Mouse (Mus musculus) megakaryocyte, embryonic 14.5 days (primary cell): ENCODE results near the gene Kif18b. TPM values are rescaled to one million over a fixed set of nuclear protein-coding genes. Genes with fewer than 3 reads are reported as not detected.
A peak's percentile ranks its signal among the peaks of the same experiment; 100 is the strongest.

Experiments used
- H3K27me3 ChIP-seq: replicated peaks from 2 replicates; pipeline ENCODE3; 2012; ENCODE audit warnings: inconsistent platforms
- H3K36me3 ChIP-seq: replicated peaks from 2 replicates; pipeline ENCODE3; 2012; ENCODE audit warnings: low read length, inconsistent platforms, mixed read lengths
- H3K4me1 ChIP-seq: 2 replicates; pipeline ENCODE4 v1.6.1; 2012; ENCODE audit warnings: inconsistent platforms
- H3K4me3 ChIP-seq: replicated peaks from 2 replicates; pipeline ENCODE3; 2012; ENCODE audit warnings: moderate library complexity, mild to moderate bottlenecking, inconsistent platforms
- H3K9me3 ChIP-seq: 2 replicates; pipeline ENCODE4 v1.6.1; 2012; ENCODE audit warnings: inconsistent platforms
- FLI1 ChIP-seq: IDR thresholded peaks from 2 replicates; pipeline ENCODE4 v1.6.1; 2012; ENCODE audit warnings: low read length, inconsistent platforms, mixed read lengths
- GATA1 ChIP-seq: IDR thresholded peaks from 3 replicates; pipeline ENCODE4 v1.6.1; 2012; ENCODE audit warnings: mixed read lengths, low read length, inconsistent platforms, borderline replicate concordance
- polyA plus RNA-seq: library from polyadenylated mRNA; stranded (reverse); fragments of >175 nt; gene quantifications from 2 replicates; pipeline ENCODE4 v1.2.3, GENCODE M21; 2012; ENCODE audit warnings: low replicate concordance; ENCODE audit not compliant: insufficient read depth

Kif18b gene
- polyA plus RNA-seq, result 11.5 and 18.4 TPM in 2 replicates

DNA sequence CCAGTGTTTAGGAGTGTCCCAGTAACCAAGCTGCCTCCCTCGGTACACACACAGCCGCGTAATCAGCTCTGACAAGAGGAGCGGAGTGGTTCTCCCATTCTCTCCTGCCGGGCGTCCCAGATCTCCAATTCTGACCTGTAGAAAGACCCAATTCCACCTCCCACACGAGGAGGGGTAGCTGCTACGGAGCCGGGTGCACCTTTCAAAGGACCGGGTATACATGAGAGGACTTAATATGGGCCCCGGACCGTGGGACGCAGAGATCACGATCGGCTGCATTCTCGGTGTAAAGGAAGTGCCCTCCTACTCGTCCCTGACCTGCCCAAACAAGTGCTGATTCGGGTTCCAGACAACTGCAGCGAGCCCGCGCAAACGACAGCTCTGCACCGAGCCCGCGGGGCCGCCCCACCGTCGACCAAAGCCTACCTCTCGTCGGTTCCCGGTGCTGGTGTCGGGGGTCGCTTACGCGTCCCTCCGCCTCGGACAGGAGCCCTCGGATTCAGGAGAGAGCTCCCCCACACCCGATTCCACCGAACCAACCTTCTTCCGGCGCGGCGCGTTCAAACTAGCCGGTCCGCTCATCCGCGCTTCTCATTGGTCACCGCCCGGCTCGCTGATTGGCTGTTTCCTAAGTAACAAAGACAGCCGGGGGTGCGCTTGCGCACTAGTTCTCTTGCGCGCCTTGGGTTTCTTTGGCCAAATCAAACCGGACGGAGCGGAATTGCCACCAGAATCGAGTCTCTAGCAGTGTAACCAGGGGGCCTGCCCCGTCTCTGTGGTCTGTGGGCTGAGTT is at the start of gene Kif18b:
Kif18b (minus strand) TSS at position 568 of the 794 bp plus-strand sequence.
- Histone ChIP-seq H3K36me3 (peaks cover 16% of the 10 kb centered on the region), H3K27me3 (peaks cover 4% of the 10 kb centered on the region), H3K4me1 (peaks cover 41% of the 10 kb centered on the region), H3K4me3 (peak within 1 kb of the TSS; percentile 98), H3K9me3 (no peaks in the 10 kb centered on the region)
- no peak for TF ChIP-seq GATA1
- TF ChIP-seq FLI1, result peak; percentile 74; the same call in 1 of the 2 replicates

GRCm38 (mm10) chr11:102972326-102972725 is 47.4 kb upstream of the Kif18b start:
- TF ChIP-seq GATA1 (no peak), FLI1 (no peak)
- H3K36me3 ChIP-seq, result no peaks in the 10 kb centered on the region
- H3K27me3 ChIP-seq, result peaks cover 76% of the 10 kb centered on the region
- peaks cover 8% of the 10 kb centered on the region for H3K4me1 ChIP-seq
- H3K4me3 ChIP-seq, result no peak overlapping the region
- no peaks in the 10 kb centered on the region for H3K9me3 ChIP-seq

- Histone ChIP-seq H3K36me3 (no peaks in the 10 kb centered on the region), H3K27me3 (peaks cover 80% of the 10 kb centered on the region), H3K4me3 (no peak overlapping the region), H3K4me1 (peaks cover 8% of the 10 kb centered on the region), H3K9me3 (no peaks in the 10 kb centered on the region)
- TF ChIP-seq GATA1 (no peak), FLI1 (no peak)
These were observed 46.7 kb upstream of the Kif18b start for GRCm38 (mm10) chr11:102971604-102972003.

DNA sequence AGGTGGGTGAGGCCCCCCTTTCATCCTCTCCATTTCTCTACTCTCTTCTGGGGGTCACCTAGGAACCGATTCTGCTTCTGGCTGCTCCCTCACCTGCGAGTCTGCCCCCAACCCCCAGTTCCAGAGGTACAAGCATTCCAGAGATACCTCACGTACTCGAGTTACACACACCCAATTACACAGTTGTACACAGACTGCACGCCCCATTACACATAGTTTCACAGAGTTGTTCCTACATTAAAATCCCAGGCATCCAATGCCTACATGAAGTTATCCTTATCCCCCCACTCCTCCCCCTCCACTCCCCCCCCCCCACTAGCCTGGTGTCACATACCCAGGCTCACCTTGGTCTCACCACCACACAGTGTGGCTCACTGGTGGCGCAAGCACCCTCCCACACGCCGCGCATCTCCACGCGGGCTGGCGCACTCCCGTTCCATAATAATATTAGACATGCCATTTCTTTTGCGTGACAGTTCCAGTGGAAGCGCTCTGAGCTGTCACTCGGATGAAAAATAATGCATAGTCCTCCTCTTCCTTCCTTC is 39.7 kb upstream of the Kif18b start:
- H3K9me3 ChIP-seq, result no peaks in the 10 kb centered on the region
- peaks cover 96% of the 10 kb centered on the region for H3K27me3 ChIP-seq
- H3K4me1 ChIP-seq, result peaks cover 11% of the 10 kb centered on the region
- TF ChIP-seq GATA1 (no peak), FLI1 (no peak)
- no peaks in the 10 kb centered on the region for H3K36me3 ChIP-seq
- no peak overlapping the region for H3K4me3 ChIP-seq

DNA sequence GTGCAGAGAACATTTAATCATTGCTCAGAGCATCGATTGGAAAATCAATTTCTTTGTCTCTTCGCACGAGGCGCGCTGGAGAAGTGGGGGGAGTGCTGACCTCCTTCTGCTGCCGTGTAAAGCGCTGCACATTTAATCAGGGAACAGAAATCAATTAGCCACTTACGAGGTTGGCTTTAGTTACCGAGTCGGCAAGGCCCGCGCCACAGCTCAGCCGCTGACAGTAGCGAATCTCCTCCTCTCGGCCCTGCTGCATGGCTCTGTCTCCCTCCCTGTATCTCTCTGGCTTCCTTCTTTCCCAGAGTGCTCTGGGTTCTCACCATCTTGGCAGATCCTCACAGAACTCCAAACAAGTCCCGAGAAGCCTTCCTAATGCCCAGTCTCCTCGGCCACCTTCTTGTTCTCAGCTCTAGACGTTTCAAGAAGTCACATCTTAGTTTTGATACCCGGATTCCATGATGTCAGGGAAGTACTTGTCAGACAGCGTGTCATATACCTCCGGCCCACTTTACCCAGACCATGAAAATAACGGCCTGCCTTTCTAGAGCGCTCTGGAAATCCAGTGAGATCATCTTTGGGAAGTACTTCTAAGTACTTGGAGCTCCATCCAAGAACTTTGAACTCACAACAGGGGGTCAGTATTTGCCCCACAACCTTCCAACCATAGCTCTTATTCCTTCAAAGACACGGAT is 39.1 kb upstream of the Kif18b start:
- TF ChIP-seq FLI1, result no peak
- no peak for TF ChIP-seq GATA1

DNA sequence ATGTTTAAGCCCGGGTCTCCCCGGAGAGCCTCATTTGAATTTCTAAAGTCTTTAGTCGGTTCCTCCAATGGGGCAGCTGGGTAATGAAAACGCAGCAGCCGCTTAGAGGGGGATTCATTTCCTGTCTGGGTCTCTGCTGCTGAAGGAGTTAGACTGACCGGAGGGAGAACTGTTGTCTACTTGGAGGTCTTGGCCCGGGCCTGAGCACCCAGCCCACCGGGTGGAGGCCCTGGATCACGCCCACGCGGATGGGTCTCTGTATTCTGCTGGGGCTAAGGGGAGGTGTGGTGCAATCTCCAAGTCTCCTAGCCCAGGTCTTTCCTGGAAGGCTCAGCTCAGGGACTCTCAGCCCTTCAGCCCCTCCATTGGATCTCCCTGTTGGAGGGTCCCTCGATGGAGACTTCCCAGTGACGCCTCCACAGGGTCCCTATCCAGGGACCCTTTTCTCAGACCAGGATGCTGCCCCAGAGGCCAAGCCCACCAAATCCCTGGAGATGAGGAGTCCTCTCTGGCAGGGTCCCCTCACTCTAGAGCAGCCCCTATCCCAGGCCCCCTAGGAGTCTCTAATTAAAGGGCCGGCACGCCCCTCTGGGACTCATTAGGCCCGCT is 38.4 kb upstream of the Kif18b start:
- TF ChIP-seq FLI1, result no peak
- TF ChIP-seq GATA1, result no peak
- Histone ChIP-seq H3K27me3 (peaks cover 89% of the 10 kb centered on the region), H3K4me3 (no peak overlapping the region), H3K9me3 (no peaks in the 10 kb centered on the region), H3K36me3 (no peaks in the 10 kb centered on the region), H3K4me1 (peaks cover 15% of the 10 kb centered on the region)

More for the DNA sequence above, 39.1 kb upstream of the Kif18b start:
- H3K4me3 ChIP-seq, result no peak overlapping the region
- peaks cover 92% of the 10 kb centered on the region for H3K27me3 ChIP-seq
- no peaks in the 10 kb centered on the region for H3K9me3 ChIP-seq
- H3K36me3 ChIP-seq, result no peaks in the 10 kb centered on the region
- H3K4me1 ChIP-seq, result peaks cover 11% of the 10 kb centered on the region

DNA sequence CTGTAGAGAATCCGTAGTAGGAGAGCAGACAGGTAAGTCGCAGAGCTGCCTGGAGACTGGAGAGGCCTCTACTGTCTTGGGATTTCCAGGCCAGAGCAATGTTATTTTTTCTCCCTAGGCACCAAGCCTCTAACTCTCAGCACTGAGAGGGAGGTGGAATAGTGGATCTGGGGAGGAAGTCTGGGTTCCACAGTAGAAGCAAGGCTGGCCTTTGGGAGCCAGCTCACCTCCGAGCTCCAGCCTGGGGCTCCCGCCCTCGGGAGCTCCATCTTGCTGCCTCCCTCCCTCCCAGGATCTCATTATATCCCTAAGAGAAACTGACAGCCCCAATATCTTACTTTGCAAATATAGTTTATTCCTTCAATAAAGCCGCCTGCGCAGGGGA is 37.9 kb upstream of the Kif18b start:
- Histone ChIP-seq H3K4me3 (no peak overlapping the region), H3K27me3 (peaks cover 89% of the 10 kb centered on the region), H3K36me3 (no peaks in the 10 kb centered on the region), H3K4me1 (peaks cover 17% of the 10 kb centered on the region), H3K9me3 (no peaks in the 10 kb centered on the region)
- TF ChIP-seq GATA1 (no peak), FLI1 (no peak)

GRCm38 (mm10) chr11:102961082-102961481 is 36.2 kb upstream of the Kif18b start:
- H3K36me3 ChIP-seq, result no peaks in the 10 kb centered on the region
- TF ChIP-seq GATA1 (no peak), FLI1 (no peak)
- H3K4me1 ChIP-seq, result peaks cover 17% of the 10 kb centered on the region
- no peak overlapping the region for H3K4me3 ChIP-seq
- peaks cover 89% of the 10 kb centered on the region for H3K27me3 ChIP-seq
- peaks cover 2% of the 10 kb centered on the region; the same call in 1 of the 2 replicates for H3K9me3 ChIP-seq

- peaks cover 88% of the 10 kb centered on the region for H3K27me3 ChIP-seq
- TF ChIP-seq FLI1 (no peak), GATA1 (no peak)
These were observed 33.9 kb upstream of the Kif18b start for GRCm38 (mm10) chr11:102958870-102959269.

More at GRCm38 (mm10) chr11:102958870-102959269, 33.9 kb upstream of the Kif18b start:
- Histone ChIP-seq H3K9me3 (peaks cover 5% of the 10 kb centered on the region; the same call in 1 of the 2 replicates), H3K4me1 (peaks cover 9% of the 10 kb centered on the region), H3K4me3 (no peak overlapping the region), H3K36me3 (no peaks in the 10 kb centered on the region)
